Mouse (Mus musculus) CD4-positive helper T cell, adult 2 months (primary cell): ENCODE results near the gene Cep131.

Experiments used
- DNase-seq: peaks from one replicate; pipeline ENCODE4 v3.0.0-alpha.2; 2012; ENCODE audit warnings: low read depth, missing footprints, low spot score

Cep131 gene

GRCm38 (mm10) chr11:120052274-120052673 lies 34.4 kb downstream of the Cep131 start:
- no peak for DNase-seq

GRCm38 (mm10) chr11:120051124-120051811 lies 35.4 kb downstream of the Cep131 start:
- DNase-seq: no peak

GRCm38 (mm10) chr11:120049067-120049466 lies 37.6 kb downstream of the Cep131 start:
- no peak for DNase-seq

GRCm38 (mm10) chr11:120048252-120048556 lies 38.4 kb downstream of the Cep131 start:
- no peak for DNase-seq

- no peak for DNase-seq
Measured at GRCm38 (mm10) chr11:120047531-120048251, 38.9 kb downstream of the Cep131 start.

GRCm38 (mm10) chr11:120046553-120047191 lies 40.0 kb downstream of the Cep131 start, which contains the start of gene Aatk:
Gene Aatk, minus strand, starts transcription at chr11:120047167.
- DNase-seq: no peak

- no peak for DNase-seq
Measured at GRCm38 (mm10) chr11:120045839-120046552, 40.6 kb downstream of the Cep131 start.

- DNase-seq: no peak
Measured at GRCm38 (mm10) chr11:120045341-120045740, 41.3 kb downstream of the Cep131 start.

- no peak for DNase-seq
Measured at GRCm38 (mm10) chr11:120042141-120042838, 44.3 kb downstream of the Cep131 start.

- DNase-seq: no peak
Measured at GRCm38 (mm10) chr11:120041191-120042123, 45.2 kb downstream of the Cep131 start.

- no peak for DNase-seq
Measured at GRCm38 (mm10) chr11:120040440-120040839, 46.2 kb downstream of the Cep131 start.

- no peak for DNase-seq
Measured at GRCm38 (mm10) chr11:120039581-120039980, 47.0 kb downstream of the Cep131 start.

GRCm38 (mm10) chr11:120034762-120035161 lies 51.9 kb downstream of the Cep131 start:
- DNase-seq: no peak

- DNase-seq: no peak
Measured at GRCm38 (mm10) chr11:120034306-120034705, 52.3 kb downstream of the Cep131 start.

GRCm38 (mm10) chr11:120033473-120033872 lies 53.2 kb downstream of the Cep131 start:
- DNase-seq: no peak

- DNase-seq: no peak
Measured at GRCm38 (mm10) chr11:120032052-120032451, 54.6 kb downstream of the Cep131 start.

- DNase-seq: no peak
Measured at GRCm38 (mm10) chr11:120030145-120030901, 56.3 kb downstream of the Cep131 start.

GRCm38 (mm10) chr11:120029431-120030144 lies 57.0 kb downstream of the Cep131 start:
- DNase-seq: no peak
